Mouse (Mus musculus): Measurements from ENCODE around the gene Cd72.

DNA sequence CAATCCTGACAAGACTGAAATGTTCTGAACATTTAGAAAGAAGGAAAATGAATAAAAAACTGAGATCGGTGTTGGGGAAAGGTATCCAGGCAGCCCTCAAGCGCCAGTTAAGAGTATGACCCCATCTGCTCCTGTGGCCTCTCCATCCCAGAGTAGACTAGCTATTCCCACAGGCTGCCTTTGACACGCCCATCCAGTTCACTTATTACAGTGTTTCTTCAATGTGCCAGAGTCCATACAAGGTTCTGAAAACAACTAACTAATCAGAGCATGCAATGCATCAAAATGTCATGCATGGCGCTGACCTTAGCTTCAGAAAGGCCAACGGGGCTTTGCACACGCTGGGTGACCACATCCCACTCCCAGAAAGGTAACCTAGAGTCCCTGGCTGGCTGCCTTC lies 49.1 kb upstream of the Cd72 start:
- TF ChIP-seq POLR2A (IDR thresholded peaks at IDR 0.05; ENCODE audit: extremely low read depth, insufficient read depth, low read length) (no peak), CTCF (IDR thresholded peaks at IDR 0.05; ENCODE audit: low read depth, low read length) (no peak)

Measured in liver, adult 2 months (tissue).